Mouse (Mus musculus) naive thymus-derived CD4-positive, alpha-beta T cell, adult 2 months (primary cell): Measurements from ENCODE around the gene Trpc2.

Experiments used
- DNase-seq: peaks from one replicate; pipeline ENCODE4 v3.0.0-alpha.2; 2011; ENCODE audit warnings: low read depth

Gene Trpc2

DNA sequence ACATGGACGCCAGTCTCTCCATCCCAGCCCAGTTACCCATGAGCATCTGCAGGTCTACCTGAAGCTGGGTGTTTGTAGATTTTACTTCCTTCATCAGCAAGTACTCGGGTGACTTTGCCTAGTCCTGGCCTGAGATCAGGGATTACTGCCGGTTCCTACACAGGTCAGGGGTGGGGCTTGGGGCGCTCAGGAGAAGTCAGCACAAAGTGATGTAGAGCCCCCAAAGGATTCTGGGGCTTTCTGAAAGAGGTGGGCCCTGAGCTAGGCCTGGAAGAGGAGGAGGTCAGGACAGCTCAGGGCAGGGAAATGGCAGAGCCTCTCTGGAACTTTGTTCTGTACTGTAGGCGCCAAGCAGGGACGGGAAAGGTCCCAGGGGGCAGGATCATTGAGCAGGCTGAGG, 19.8 kb downstream of the Trpc2 start:
- DNase-seq = no peak

DNA sequence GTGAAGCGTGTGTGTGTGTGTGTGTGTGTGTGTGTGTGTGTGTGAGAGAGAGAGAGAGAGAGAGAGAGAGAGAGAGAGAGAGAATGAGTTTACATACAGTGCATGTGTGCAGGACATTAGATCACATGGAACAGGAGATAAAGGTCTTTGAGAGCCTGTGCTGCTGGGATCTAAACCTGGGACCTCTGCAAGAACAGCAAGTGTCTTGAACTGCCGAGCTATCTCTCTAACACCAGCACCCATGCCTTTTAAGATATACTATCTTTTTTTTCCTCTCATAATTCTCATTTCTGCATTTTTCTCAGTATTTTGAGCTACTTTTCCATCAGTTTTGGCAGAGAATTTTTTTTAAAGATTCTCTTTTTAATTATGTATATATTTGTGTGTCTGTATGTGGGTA, 20.6 kb downstream of the Trpc2 start:
- no peak for DNase-seq

DNA sequence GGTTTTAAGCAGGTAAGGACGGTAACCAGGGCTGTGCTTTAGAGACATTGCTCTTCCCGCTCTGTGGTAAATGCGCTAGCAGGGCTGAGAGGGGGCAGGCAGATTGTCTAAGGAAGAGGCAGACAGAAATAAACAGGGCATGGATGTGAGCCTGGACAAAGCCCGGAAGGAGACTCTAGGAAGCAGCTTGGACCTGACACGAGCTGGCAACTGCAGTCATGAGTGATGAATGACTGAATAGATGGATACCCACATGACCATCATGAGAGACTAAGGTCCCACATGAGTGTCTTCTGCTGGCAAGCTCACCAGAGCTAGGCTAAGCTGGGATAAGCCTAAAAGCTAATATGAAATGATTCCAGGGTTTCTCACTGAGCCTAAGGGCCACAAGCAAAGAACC, 21.2 kb downstream of the Trpc2 start:
- no peak for DNase-seq

DNA sequence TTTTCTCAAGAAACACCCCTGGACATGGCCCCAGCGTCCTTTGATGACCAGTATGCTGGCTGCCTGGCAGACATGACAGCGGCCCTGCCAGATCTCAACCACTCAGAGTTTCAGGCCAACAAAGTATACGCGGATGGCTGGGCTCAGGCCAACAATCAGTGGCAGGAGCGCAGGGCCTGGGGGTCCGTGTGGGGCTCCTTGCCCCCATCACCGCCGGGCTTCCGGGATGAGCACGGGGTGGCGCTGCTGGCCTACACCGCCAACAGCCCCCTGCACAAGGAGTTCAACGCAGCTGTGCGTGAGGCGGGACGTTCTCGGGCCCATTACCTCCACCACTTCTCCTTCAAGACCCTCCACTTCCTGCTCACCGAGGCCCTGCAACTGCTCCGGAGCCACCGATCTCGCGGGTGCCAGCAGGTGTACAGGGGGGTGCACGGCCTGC, 23.8 kb downstream of the Trpc2 start:
- DNase-seq = peak; percentile 26

DNA sequence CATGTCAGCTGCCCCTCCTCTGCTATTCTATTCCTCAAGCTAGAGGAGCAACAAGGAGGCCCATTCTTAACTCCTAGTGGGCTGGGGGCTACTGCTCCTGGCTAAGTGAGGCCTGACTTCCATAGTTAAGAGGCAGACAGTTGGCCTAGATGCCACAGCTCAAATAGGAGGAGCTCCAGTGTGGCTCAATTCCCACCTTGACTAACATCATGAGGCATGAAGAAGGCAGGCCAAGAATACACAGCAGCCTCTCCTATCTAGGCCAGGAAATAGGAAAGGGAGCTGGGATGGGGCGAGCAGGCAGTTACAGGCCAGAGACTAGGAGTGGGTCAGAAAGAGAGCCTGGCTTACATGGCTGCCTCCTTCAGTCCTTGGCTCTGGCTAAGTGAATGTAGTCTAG, 25.3 kb downstream of the Trpc2 start:
- no peak for DNase-seq

DNA sequence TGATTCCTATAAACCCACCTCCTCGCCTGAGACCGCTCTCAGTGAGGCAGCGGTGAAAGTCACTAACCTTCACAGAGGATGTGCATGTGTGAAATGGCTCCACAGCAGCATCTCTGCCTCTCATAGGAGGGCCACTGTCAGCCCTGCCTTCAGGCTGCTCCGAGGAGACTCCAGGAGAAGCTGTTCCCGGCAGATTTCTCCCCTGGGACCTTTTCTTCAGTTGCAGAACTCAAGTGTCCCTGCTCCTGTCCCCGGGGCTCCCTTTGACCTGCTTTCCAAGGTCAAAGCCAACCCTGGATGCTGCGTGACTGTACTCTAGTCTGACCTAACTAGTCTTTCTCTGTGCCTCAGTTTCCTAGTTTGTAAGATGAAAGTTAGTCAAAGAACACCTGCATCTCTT, 26.3 kb downstream of the Trpc2 start, which contains the start of gene Art5:
TSS of gene Art5 (minus strand) at position 319 of the 400 bp plus-strand sequence.
- no peak for DNase-seq

DNA sequence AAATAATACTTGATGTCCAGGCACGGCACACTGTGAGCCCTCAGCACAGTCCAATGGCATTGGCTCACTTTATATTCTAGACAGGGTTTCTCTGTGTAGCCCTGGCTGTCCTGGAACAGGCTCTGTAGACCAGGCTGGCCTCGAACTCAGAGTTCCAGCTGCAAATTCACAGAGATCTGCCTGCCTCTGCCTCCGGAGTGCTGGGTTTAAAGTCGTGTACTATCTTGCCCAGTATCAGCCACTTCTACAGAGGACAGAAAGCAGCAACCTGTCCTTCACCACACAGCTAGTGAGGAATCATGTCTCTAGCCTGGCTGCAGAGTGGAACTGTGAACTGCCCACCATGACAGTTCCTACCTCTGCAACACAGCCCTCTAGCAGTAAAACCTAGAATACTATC, 26.8 kb downstream of the Trpc2 start:
- DNase-seq = no peak

DNA sequence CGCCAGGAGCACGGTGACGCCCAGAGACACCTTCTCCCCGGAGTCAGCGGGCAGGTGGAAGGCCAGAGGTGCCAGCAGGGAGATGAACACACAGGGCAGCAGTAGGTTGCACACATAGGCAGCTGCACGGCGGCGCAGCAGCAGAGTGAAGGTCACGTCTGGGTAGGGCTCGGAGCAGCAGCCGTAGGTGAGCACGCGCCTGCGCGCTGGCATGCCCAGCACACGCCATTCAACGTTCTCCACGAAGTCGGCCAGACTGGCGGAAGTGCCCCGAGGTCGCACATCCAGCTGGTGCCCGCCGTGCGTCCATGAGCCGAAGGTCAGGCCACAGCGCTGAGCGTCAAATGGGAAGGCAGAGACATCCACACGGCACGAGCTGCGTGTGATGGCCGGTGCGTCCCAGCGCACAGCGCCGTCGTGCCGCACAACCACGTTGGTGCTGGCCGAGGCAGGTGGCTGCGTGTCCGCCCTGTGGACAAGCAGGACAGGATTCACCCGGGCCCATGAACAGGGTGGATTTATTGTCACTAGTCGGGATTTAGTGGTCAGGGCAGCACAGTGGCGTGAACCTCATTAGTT, 30.3 kb downstream of the Trpc2 start:
- DNase-seq = no peak

DNA sequence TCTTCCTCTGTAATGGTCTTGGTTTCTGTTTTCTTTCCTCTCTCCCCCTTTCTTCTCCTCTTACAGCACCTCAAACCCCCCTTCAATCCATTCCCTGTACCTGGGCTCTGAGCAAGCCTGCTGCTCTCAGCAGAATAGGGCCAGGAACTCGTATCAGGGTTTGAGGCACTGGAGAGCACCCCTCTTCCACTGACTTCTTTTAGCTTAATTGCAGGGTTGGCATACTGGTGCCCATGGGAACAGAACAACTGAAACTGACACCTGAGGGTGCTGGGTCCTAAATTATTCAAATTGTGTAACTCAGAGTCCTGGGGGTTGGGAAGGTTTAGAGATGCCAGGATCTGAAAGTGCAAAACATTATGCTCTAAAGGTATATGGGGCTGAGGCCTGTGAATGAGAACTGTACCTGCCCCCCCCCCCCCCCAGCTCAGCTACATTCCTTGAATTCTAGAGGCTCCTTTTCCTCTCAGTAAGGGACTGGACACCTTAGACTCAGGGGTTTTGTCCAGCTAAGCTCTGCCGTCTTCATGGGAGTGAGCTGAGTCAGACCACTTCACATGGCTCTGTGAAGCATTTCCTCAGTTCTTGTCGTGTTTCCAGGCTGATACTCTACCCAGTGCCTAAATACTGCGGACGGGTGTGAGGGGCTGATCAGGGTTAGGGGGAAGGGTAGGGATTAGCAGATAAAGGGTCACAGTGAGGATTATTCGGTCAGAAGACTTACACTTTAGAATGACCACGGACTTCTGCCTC, 33.8 kb downstream of the Trpc2 start, which contains the start of gene Chrna10:
TSS of gene Chrna10 (minus strand) at position 250 of the 753 bp plus-strand sequence.
- DNase-seq = no peak

DNA sequence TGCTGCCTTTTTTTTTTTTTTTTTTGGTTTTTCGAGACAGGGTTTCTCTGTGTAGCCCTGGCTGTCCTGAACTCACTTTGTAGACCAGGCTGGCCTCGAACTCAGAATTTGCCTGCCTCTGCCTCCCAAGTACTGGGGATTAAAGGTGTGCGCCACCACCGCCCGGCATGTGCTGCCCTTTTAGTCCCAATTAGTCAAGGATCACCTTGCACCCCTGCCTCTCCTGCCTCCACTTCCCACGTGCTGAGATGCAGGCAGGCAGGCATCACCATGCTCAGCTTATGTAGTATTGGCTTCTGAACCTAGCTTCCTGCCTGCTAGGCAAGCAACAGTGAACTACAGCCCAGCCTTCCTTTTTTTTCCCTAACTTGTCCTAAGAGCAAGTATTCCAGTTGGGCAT, 34.5 kb downstream of the Trpc2 start:
- DNase-seq = no peak

DNA sequence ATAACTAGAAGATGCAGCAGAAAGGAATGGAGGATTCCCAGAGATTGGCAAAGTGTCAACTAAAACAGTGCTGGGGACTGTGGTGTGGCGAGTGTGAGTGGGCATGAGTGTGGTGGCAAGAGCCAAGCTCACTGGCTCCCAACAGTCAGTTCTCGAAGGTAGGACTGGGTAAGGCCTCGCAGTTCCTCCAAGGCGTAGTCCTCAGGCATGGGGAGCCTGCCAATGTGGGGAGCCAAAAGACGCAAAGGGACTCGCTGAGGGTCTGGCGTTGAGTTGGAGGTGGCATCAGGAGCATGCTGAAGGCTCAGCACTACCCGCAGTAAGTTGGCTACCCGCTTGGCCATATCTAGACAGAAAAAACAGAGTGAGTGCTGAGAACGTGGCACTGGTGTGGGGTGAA, 37.4 kb downstream of the Trpc2 start:
- no peak for DNase-seq

DNA sequence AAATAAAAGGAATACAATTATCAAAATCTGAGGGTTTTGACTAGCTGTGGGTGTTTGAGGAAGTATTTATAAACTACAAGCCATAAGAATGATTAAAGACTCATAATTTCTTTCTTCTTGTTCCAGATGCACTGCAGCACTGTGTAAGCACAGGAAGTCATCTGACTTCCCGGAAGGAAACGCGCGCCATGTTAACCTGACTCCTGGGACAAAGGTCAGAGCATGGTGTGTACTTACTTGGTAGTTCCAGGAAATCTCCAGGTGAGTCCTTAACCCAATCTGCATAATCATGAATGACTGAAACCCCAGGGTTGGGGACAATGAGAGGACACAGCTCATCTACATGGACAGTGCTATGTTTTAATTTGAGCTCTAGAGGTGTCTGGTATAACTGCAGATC, 49.5 kb downstream of the Trpc2 start:
- DNase-seq = no peak

DNA sequence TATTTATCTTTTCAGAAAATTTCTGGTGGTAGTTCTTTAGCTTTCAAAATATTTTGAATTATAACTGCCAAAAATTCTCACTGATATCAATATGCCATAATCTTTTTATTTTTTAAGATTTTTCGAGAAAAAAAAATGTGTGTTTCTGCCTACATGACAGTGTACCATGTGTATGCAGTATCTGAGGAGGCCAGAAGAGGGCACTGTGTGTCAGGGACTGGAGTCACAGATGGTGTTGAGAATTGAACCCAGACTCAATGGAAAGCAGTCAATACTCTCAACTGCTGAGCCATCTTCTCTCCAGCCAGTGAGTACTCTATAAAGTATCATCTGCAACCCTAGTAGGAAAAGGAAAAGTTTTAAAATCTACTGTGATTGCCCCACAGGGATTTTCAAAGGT, 54.5 kb downstream of the Trpc2 start:
- peak; percentile 50 for DNase-seq

DNA sequence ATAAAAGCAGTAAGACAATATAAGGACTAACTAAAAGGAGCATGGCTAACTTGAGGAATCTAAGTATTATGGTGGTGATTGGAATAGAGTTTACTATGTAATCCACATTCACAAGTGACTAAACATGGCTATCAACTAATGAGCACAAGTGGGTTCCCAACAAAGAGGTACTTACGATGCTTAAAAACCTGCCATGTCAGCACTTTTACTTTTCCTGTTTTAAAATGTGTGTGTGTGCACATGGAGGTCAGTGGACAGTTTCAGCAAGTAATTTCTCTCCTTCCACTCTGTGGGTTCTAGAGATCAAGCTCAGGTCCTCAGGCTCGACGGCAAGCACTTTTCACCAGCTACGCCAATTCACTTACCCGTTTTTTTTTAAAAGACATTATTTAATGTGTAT, 55.0 kb downstream of the Trpc2 start:
- DNase-seq = no peak
